Mouse (Mus musculus): ENCODE data around the gene Slc25a35. TPM values are rescaled to one million over a fixed set of nuclear protein-coding genes. Genes with fewer than 3 reads are reported as not detected.
A peak's percentile ranks its signal among the peaks of the same experiment; 100 is the strongest.

Slc25a35 gene
- total RNA-seq, 1 experiment, result 2.7 TPM

- Histone ChIP-seq H3K4me1 (ENCODE audit: control insufficient read depth in 2 of 2, insufficient read depth in 2 of 2, low read length in 2 of 2, poor library complexity in 1 of 2) (peaks cover 0 to 4% of the 10 kb centered on the region in 2 experiments; a peak in 1 of 4 replicates), H3K9me3 (ENCODE audit: control insufficient read depth, insufficient read depth, low read depth, low read length) (no peaks in the 10 kb centered on the region), H3K36me3 (ENCODE audit: control insufficient read depth, insufficient read depth, low read length, poor library complexity, severe bottlenecking) (peaks cover 7% of the 10 kb centered on the region), H3K4me3 (ENCODE audit: insufficient read depth in 1 of 2, low read depth in 1 of 2, low read length in 2 of 2, poor library complexity in 1 of 2, severe bottlenecking in 1 of 2) (0 out of 4 replicates have a peak overlapping the region, but pooled peaks of 1 of the 2 experiments have one; percentile 15), H3K9ac (ENCODE audit: insufficient read depth, low read depth, low read length, poor library complexity, severe bottlenecking) (no peak overlapping the region), H3K27ac (ENCODE audit: insufficient read depth, low read depth, low read length, poor library complexity, severe bottlenecking) (no peak overlapping the region)
- in situ Hi-C loops (cut with MboI; ENCODE audit: low sequenced_read_pairs in 2 of 2, unreplicated experiment in 2 of 2), result no loop called here
- TF ChIP-seq CHD2 (IDR thresholded peaks at IDR 0.05; ENCODE audit: low read depth, low read length) (no peak), HCFC1 (IDR thresholded peaks at IDR 0.05; ENCODE audit: borderline replicate concordance, insufficient read depth, low read length) (no peak), MAFK (IDR thresholded peaks at IDR 0.05; ENCODE audit: insufficient read depth, low read depth, low read length) (no peak), ZNF384 (IDR thresholded peaks at IDR 0.05; ENCODE audit: low read depth, low read length) (no peak), ZC3H11A (IDR thresholded peaks at IDR 0.05; ENCODE audit: borderline replicate concordance, low read depth, low read length) (no peak)
- DNase-seq (ENCODE audit: low read depth, low spot score), result no peak
These were observed 21.0 kb upstream of the Slc25a35 start for GRCm38 (mm10) chr11:68946806-68947440.

GRCm38 (mm10) chr11:68947542-68947993 is 20.4 kb upstream of the Slc25a35 start:
- Histone ChIP-seq H3K4me1 (ENCODE audit: control insufficient read depth in 2 of 2, insufficient read depth in 2 of 2, low read length in 2 of 2, poor library complexity in 1 of 2) (peaks cover 0 to 4% of the 10 kb centered on the region in 2 experiments; a peak in 1 of 4 replicates), H3K36me3 (ENCODE audit: control insufficient read depth, insufficient read depth, low read length, poor library complexity, severe bottlenecking) (peaks cover 7% of the 10 kb centered on the region), H3K9ac (ENCODE audit: insufficient read depth, low read depth, low read length, poor library complexity, severe bottlenecking) (no peak overlapping the region), H3K27ac (ENCODE audit: insufficient read depth, low read depth, low read length, poor library complexity, severe bottlenecking) (no peak overlapping the region), H3K9me3 (ENCODE audit: control insufficient read depth, insufficient read depth, low read depth, low read length) (no peaks in the 10 kb centered on the region), H3K4me3 (ENCODE audit: insufficient read depth in 1 of 2, low read depth in 1 of 2, low read length in 2 of 2, poor library complexity in 1 of 2, severe bottlenecking in 1 of 2) (peak overlapping the region in 1 of 2 experiments; percentile 21; a peak in 1 of 4 replicates)
- in situ Hi-C loops (cut with MboI; ENCODE audit: low sequenced_read_pairs in 2 of 2, unreplicated experiment in 2 of 2), result no loop called here
- TF ChIP-seq HCFC1 (IDR thresholded peaks at IDR 0.05; ENCODE audit: borderline replicate concordance, insufficient read depth, low read length) (no peak), CHD2 (IDR thresholded peaks at IDR 0.05; ENCODE audit: low read depth, low read length) (no peak), ZNF384 (IDR thresholded peaks at IDR 0.05; ENCODE audit: low read depth, low read length) (no peak), MAFK (IDR thresholded peaks at IDR 0.05; ENCODE audit: insufficient read depth, low read depth, low read length) (no peak), ZC3H11A (IDR thresholded peaks at IDR 0.05; ENCODE audit: borderline replicate concordance, low read depth, low read length) (no peak)
- DNase-seq (ENCODE audit: low read depth, low spot score), result no peak

DNA sequence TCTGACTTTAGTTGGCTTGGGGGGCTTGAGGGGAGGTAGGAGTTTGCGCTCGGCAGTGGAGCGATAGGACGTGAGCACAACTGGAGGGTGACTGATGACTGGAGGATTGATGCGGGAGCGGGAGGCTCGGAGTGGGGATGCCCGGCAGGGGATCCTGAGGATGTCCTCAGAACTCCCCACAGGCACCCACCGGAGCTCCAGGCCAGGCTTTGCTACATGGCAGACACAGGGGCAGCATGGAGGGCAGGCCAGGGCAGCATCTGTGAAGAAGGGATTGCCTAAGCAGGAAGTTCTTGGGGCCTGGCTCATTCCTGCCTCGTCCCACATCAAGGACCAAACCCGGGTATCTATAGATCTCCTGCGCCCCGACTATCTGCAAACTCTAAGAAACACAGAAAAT is 14.0 kb upstream of the Slc25a35 start:
- Histone ChIP-seq H3K9ac (ENCODE audit: insufficient read depth, low read depth, low read length, poor library complexity, severe bottlenecking) (no peak overlapping the region), H3K4me1 (ENCODE audit: control insufficient read depth in 2 of 2, insufficient read depth in 2 of 2, low read length in 2 of 2, poor library complexity in 1 of 2) (peaks cover 3 to 17% of the 10 kb centered on the region in 2 experiments; a peak in 3 of 4 replicates)

GRCm38 (mm10) chr11:68954408-68954807 is 13.5 kb upstream of the Slc25a35 start:
- no peak overlapping the region for H3K27ac ChIP-seq (ENCODE audit: insufficient read depth, low read depth, low read length, poor library complexity, severe bottlenecking)
- no peak for TF ChIP-seq CHD2 (IDR thresholded peaks at IDR 0.05; ENCODE audit: low read depth, low read length)
- no peak for TF ChIP-seq MAFK (IDR thresholded peaks at IDR 0.05; ENCODE audit: insufficient read depth, low read depth, low read length)
- TF ChIP-seq ZC3H11A (IDR thresholded peaks at IDR 0.05; ENCODE audit: borderline replicate concordance, low read depth, low read length), result no peak
- TF ChIP-seq ZNF384 (IDR thresholded peaks at IDR 0.05; ENCODE audit: low read depth, low read length), result no peak
- TF ChIP-seq HCFC1 (IDR thresholded peaks at IDR 0.05; ENCODE audit: borderline replicate concordance, insufficient read depth, low read length), result no peak
- H3K36me3 ChIP-seq (ENCODE audit: control insufficient read depth, insufficient read depth, low read length, poor library complexity, severe bottlenecking), result peaks cover 2% of the 10 kb centered on the region; the same call in 1 of the 2 replicates
- no peak for DNase-seq (ENCODE audit: low read depth, low spot score)
- H3K9me3 ChIP-seq (ENCODE audit: control insufficient read depth, insufficient read depth, low read depth, low read length), result no peaks in the 10 kb centered on the region
- in situ Hi-C loops (cut with MboI; ENCODE audit: low sequenced_read_pairs in 2 of 2, unreplicated experiment in 2 of 2), result no loop called here
- peak overlapping the region; percentile 58 to 73 for H3K4me3 ChIP-seq (ENCODE audit: insufficient read depth in 1 of 2, low read depth in 1 of 2, low read length in 2 of 2, poor library complexity in 1 of 2, severe bottlenecking in 1 of 2)
- H3K9ac ChIP-seq (ENCODE audit: insufficient read depth, low read depth, low read length, poor library complexity, severe bottlenecking), result peak overlapping the region; percentile 52
- H3K4me1 ChIP-seq (ENCODE audit: control insufficient read depth in 2 of 2, insufficient read depth in 2 of 2, low read length in 2 of 2, poor library complexity in 1 of 2), result peaks cover 3 to 17% of the 10 kb centered on the region in 2 experiments; a peak in 3 of 4 replicates

More for the DNA sequence above, 14.0 kb upstream of the Slc25a35 start:
- Histone ChIP-seq H3K9me3 (ENCODE audit: control insufficient read depth, insufficient read depth, low read depth, low read length) (no peaks in the 10 kb centered on the region), H3K4me3 (ENCODE audit: insufficient read depth in 1 of 2, low read depth in 1 of 2, low read length in 2 of 2, poor library complexity in 1 of 2, severe bottlenecking in 1 of 2) (peak overlapping the region; percentile 58 to 73), H3K36me3 (ENCODE audit: control insufficient read depth, insufficient read depth, low read length, poor library complexity, severe bottlenecking) (peaks cover 4% of the 10 kb centered on the region), H3K27ac (ENCODE audit: insufficient read depth, low read depth, low read length, poor library complexity, severe bottlenecking) (no peak overlapping the region)
- TF ChIP-seq ZC3H11A (IDR thresholded peaks at IDR 0.05; ENCODE audit: borderline replicate concordance, low read depth, low read length) (no peak), MAFK (IDR thresholded peaks at IDR 0.05; ENCODE audit: insufficient read depth, low read depth, low read length) (no peak), ZNF384 (IDR thresholded peaks at IDR 0.05; ENCODE audit: low read depth, low read length) (no peak), HCFC1 (IDR thresholded peaks at IDR 0.05; ENCODE audit: borderline replicate concordance, insufficient read depth, low read length) (no peak), CHD2 (IDR thresholded peaks at IDR 0.05; ENCODE audit: low read depth, low read length) (no peak)
- DNase-seq (ENCODE audit: low read depth, low spot score), result no peak
- in situ Hi-C loops (cut with MboI; ENCODE audit: low sequenced_read_pairs in 2 of 2, unreplicated experiment in 2 of 2), result no loop called here
